Mouse (Mus musculus) gonadal fat pad, adult 2 months (tissue): ENCODE measurements around the gene Micu1. TPM values are rescaled to one million over a fixed set of nuclear protein-coding genes. Genes with fewer than 3 reads are reported as not detected.
"Not testable (repeated sequence)": the region's sequence is repeated elsewhere in the genome, so short reads cannot be mapped to it uniquely, and the experiment has no call there.

Source experiments
- DNase-seq: peaks from one replicate; pipeline ENCODE4 v3.0.0-alpha.2; 2012; ENCODE audit warnings: low read depth
- polyA plus RNA-seq: library from polyadenylated mRNA; depleted of rRNA; stranded (reverse); fragments of >200 nt; gene quantifications from 2 replicates; pipeline ENCODE4 v1.2.3, GENCODE M21; 2012

Micu1 gene
- polyA plus RNA-seq, 1 experiment: 50.3 TPM

GRCm38 (mm10) chr10:59848953-59849352 lies 146.7 kb downstream of the Micu1 start:
- DNase-seq: no peak

GRCm38 (mm10) chr10:59849371-59849770 lies 147.1 kb downstream of the Micu1 start:
- DNase-seq: no peak

DNA sequence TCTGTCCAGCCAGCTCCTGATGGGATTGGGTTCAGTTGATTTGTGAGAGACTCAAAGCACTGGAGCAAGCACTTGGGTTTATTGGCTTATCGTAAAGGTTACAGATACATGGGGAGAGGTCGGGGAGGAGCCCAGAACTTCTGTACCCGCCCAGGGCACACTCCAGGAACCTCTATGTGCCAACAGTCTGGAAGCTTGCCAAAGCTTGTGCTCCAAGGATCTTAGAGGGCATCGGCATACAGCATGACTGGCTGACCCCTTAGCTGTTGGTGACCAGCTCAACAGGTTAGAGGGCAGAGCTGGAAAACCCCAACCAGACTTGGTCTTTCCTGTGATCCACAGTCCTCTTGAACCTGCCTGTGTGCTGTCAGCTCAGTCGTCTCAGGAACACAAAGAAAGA lies 154.9 kb downstream of the Micu1 start:
- no peak for DNase-seq

DNA sequence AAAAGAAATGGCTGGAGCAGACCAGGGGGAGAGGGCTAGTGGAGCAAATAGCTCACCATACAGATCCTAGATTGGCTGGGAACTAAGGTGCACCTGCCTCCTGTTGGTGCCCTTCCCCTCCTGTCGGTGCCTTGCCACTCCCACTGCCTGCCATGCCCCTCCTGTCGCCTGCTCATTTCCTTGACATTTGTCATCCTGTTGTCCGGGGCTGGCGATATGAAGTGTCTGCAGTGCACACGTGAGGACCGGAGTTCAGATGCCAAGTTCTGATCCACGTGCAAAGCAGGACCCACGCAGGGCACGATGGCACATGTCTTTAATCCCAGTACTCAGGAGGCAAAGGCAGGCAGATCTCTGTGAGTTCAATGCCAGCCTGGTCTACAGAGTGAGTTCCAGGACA lies 158.4 kb downstream of the Micu1 start:
- no peak for DNase-seq

- DNase-seq: no peak
Measured at GRCm38 (mm10) chr10:59861201-59861600, 158.9 kb downstream of the Micu1 start.

- DNase-seq: no peak
Measured at GRCm38 (mm10) chr10:59862816-59863440, 160.7 kb downstream of the Micu1 start.

DNA sequence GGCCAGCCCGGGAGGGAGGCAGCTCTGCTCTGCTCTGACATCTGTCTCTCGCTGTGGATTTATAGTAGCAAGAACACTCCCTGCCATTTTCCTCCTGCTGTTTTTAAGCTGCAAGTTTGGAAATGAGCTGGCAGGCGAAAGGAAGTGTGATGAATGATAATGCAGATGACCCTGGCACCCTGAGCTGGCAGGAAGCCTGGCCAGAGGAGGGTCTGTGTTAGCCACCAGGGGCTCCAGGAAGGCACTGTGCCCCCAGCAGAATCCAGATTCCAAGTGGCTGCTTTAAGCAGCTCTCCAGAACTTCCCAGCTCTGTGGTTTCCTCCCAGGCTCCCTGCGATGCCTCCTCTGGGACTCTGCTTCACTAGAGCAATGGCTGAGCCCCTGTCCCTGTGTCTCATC lies 161.3 kb downstream of the Micu1 start:
- no peak for DNase-seq

GRCm38 (mm10) chr10:59864232-59864875 lies 162.1 kb downstream of the Micu1 start:
- no peak for DNase-seq

- DNase-seq: no peak
Measured at GRCm38 (mm10) chr10:59864884-59865726, 162.8 kb downstream of the Micu1 start.

GRCm38 (mm10) chr10:59868266-59868665 lies 166.0 kb downstream of the Micu1 start:
- DNase-seq: no peak

DNA sequence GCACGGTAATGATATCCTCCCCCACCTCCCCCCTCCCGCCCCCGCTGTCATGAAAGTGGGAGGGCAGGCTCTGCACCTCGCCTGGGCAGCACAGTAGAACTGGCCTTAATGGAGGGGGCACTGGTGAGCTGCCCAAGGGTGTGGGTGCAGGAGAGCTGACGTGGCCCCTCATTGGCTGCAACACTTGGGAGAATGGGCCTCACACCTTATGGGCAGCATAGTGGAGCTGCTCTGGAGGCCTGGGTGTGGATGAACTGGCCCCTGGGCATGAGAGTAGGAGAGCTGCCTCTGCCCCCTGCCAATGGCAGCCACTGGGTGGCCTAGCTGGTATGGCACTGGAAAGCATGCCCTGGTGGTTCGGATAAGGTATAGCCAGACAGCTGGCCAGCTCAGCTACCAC lies 167.8 kb downstream of the Micu1 start:
- no peak for DNase-seq

- not testable (repeated sequence) for DNase-seq
Measured at GRCm38 (mm10) chr10:59872651-59873050, 170.4 kb downstream of the Micu1 start.

DNA sequence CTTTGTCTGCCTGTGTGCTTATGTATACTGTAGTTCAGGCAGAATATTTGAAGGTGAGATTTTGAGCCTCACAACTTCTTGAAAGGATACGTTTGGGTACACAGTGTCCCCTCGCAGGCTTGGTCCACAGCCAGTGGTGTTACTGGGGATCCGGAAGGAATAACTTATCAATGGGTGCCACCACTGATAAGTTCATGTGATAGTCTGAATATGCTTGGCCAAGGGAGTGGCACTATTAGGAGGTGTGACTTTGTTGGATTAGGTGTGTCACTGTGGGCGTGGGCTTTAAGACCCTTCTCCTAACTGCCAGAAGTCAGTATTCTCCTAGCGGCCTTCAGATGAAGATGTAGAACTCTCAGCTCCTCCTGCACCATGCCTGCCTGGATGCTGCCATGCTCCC lies 170.9 kb downstream of the Micu1 start:
- DNase-seq: no peak

DNA sequence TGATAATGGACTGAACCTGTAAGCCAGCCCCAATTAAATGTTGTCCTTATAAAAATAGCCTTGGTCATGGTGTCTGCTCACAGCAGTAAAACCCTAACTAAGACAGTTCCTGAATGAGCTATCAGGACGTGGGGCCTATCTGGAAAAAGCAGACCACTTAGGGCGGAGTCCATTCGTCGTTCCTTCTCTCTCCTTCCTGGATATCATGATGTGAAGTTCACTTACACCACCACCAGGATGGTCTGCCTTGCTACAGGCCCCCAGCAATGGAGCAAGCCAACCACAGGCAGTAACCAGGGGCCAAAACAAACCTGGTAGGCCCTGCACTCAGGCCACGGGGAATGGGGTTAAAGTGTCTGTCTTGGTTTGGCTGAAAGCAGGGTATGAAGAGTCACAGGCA lies 171.3 kb downstream of the Micu1 start:
- no peak for DNase-seq

DNA sequence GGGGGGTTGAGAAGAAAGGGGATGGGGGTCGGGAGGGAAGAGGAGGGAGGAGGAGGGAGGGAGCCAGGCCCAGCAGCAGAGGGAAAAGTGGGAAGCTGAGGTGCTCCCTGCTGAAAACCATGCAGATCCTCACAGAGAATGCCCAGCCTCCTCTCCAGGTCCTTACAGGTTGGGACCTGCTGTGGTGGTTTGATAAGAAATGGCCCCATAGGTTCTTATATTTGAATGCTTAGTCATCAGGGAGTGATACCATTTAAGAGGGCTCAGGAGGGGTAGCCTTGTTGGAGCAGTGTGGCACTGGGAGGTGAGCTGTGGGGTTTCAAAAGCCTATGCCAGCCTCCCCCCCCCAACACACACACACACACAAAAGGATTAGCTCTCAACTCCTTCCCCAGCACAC lies 173.1 kb downstream of the Micu1 start:
- no peak for DNase-seq

DNA sequence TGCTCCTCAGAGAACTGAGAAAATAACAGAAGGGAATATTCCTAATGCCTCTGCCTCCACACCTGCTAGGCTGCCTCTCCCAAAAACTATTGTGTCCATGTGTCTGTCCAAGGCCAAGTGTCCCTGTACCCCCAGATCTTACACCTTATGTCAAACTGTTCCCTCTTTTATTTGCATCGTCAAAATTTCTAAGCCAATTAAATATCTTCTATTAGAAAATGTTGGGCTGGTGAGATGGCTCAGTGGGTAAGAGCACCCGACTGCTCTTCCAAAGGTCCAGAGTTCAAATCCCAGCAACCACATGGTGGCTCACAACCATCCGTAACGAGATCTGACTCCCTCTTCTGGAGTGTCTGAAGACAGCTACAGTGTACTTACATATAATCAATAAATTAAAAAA lies 174.4 kb downstream of the Micu1 start:
- DNase-seq: not testable (repeated sequence)

DNA sequence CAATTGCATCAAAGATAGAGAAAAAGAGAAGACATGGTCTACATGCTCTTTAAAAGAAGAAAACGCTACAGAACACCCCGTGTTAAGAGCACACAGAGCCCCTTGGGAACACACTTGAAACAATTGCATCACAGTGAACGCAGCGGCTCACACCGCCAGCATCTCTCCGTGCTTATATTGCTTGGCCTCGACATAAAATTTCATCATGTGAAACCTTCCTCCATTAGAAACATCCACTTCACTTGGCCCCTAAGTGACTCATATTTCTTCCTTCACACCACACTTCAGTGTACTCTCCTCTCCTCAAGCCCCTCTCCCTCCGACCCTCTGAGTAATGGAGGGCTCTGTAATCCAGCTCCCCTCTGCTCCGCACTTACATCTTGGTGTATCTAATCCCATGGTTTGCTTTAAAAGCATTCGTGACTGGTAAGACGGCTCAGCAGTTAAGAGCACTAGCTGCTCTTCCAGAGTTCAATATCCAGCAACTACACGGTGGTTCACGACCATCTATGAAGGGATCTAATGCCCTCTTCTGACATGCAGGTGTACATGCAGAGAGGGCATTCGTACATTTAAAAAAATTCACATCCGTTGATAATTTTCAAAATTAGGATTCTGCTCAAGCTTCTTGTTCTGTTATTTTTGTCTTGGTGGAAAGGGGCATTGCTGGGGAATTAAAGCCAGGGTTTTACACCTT lies 175.3 kb downstream of the Micu1 start:
- DNase-seq: no peak

- no peak for DNase-seq
Measured at GRCm38 (mm10) chr10:59878823-59879222, 176.5 kb downstream of the Micu1 start.

GRCm38 (mm10) chr10:59879255-59880028 lies 177.2 kb downstream of the Micu1 start, which contains the start of gene Dnajb12:
Gene Dnajb12, plus strand, starts transcription at chr10:59879556.
- no peak for DNase-seq

DNA sequence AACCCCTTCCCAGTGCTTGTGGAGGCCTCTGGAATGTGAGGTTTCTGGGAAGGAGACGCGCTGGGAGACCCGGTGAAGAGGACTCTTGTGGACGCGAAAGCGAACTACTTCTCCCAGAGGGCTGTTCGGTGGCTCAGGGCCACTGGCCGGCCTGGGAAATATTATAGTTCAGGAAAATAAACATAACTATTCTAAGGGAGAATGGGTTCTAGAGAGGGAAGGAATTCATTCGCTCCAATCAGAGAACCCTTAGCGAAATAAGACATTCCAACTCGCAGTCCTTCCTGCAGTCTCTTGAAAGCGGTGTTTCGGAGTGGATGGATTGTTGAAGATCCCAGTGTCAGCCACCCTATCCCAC lies 177.7 kb downstream of the Micu1 start:
- DNase-seq: no peak

GRCm38 (mm10) chr10:59880837-59881236 lies 178.6 kb downstream of the Micu1 start:
- no peak for DNase-seq
